Mouse (Mus musculus) right cerebral cortex, adult 18-20 months (tissue): ENCODE data around the gene Zfp964.
"Not testable (repeated sequence)": the region's sequence is repeated elsewhere in the genome, so short reads cannot be mapped to it uniquely, and the experiment has no call there.

Source experiments
- DNase-seq: peaks from one replicate; pipeline ENCODE4 v3.0.0; 2022; ENCODE audit warnings: mixed read lengths

Zfp964 gene

GRCm38 (mm10) chr8:69654358-69654981 lies at the start of gene Zfp964:
Gene Zfp964, plus strand, starts transcription at chr8:69654479.
- peak; percentile 96 for DNase-seq

GRCm38 (mm10) chr8:69614687-69615086 lies 39.6 kb upstream of the Zfp964 start:
- no peak for DNase-seq

GRCm38 (mm10) chr8:69618078-69618477 lies 36.2 kb upstream of the Zfp964 start:
- DNase-seq, result no peak

- peak; percentile 99 for DNase-seq
These were observed 29.0 kb upstream of the Zfp964 start, which contains the start of gene Zfp868 for GRCm38 (mm10) chr8:69625095-69625789. Gene Zfp868, minus strand, starts transcription at chr8:69625548.

- no peak for DNase-seq
These were observed 396 bp upstream of the Zfp964 start for GRCm38 (mm10) chr8:69653808-69654357.

- no peak for DNase-seq
These were observed 7.0 kb downstream of the Zfp964 start for GRCm38 (mm10) chr8:69661294-69661693.

GRCm38 (mm10) chr8:69665051-69665450 lies 10.8 kb downstream of the Zfp964 start:
- not testable (repeated sequence) for DNase-seq

- DNase-seq, result no peak
These were observed 47.5 kb downstream of the Zfp964 start for GRCm38 (mm10) chr8:69701810-69702209.

- not testable (repeated sequence) for DNase-seq
These were observed 56.3 kb downstream of the Zfp964 start, which contains the start of gene Zfp869 for GRCm38 (mm10) chr8:69710624-69711023. Gene Zfp869, minus strand, starts transcription at chr8:69710724.

GRCm38 (mm10) chr8:69713516-69713915 lies 59.2 kb downstream of the Zfp964 start:
- DNase-seq, result no peak

GRCm38 (mm10) chr8:69715366-69715765 lies 61.1 kb downstream of the Zfp964 start:
- no peak for DNase-seq
